Mouse (Mus musculus) kidney, adult 2 months (tissue): ENCODE results near the gene B4gat1.

Source experiments
- CTCF ChIP-seq: fragments of 200-500 bp; conservative IDR thresholded peaks from 2 replicates; pipeline ENCODE4 v1.5.1; 2011; ENCODE audit warnings: low read depth, mild to moderate bottlenecking, control low read depth, low read length, moderate library complexity, mixed read lengths; ENCODE audit not compliant: insufficient read depth, insufficient read length
- POLR2A ChIP-seq: fragments of 200-500 bp; IDR thresholded peaks from one replicate; pipeline ENCODE4 v1.6.1; 2011; ENCODE audit warnings: low read depth, low read length, control low read depth

DNA sequence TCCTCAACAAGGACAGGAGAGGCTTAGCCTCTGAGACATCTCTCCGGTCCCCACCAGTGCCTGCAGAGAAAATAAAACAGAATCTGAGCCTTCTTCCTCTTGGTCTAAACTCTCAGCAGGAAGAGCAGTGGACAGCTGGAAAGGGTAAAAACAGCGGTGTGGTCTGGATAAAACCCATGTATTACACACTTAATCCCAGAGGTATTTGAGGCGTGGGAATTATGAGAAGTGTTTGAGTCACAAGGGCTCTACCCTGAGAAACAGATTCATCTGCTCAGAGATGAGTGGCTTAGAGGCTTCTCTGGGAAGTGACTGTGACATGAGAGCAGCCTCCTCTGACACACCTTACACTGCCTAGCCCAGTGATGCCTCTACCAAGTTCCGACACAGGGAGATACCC lies 21.0 kb upstream of the B4gat1 start:
- TF ChIP-seq CTCF (no peak), POLR2A (no peak)
